Mouse (Mus musculus): ENCODE results near the gene Lrrc8c. TPM values are rescaled to one million over a fixed set of nuclear protein-coding genes. Genes with fewer than 3 reads are reported as not detected.

Lrrc8c gene
- polyA plus RNA-seq, 1 experiment, result 8.5 TPM

- DNase-seq (ENCODE audit: extremely low spot score in 1 of 2, low spot score in 1 of 2), result no peak
Observed at GRCm38 (mm10) chr5:105500132-105501121, 18.8 kb upstream of the Lrrc8c start.

GRCm38 (mm10) chr5:105501136-105501535 lies 18.1 kb upstream of the Lrrc8c start:
- no peak for DNase-seq (ENCODE audit: extremely low spot score in 1 of 2, low spot score in 1 of 2)

- no peak for DNase-seq (ENCODE audit: extremely low spot score in 1 of 2, low spot score in 1 of 2)
Observed at GRCm38 (mm10) chr5:105508813-105509212, 10.4 kb upstream of the Lrrc8c start.

GRCm38 (mm10) chr5:105512297-105512696 lies 6.9 kb upstream of the Lrrc8c start:
- no peak for DNase-seq (ENCODE audit: extremely low spot score in 1 of 2, low spot score in 1 of 2)

- no peak for DNase-seq (ENCODE audit: extremely low spot score in 1 of 2, low spot score in 1 of 2)
Observed at GRCm38 (mm10) chr5:105515532-105515931, 3.7 kb upstream of the Lrrc8c start.

GRCm38 (mm10) chr5:105516290-105516689 lies 2.9 kb upstream of the Lrrc8c start:
- no peak for DNase-seq (ENCODE audit: extremely low spot score in 1 of 2, low spot score in 1 of 2)

GRCm38 (mm10) chr5:105517992-105518625 lies 1.1 kb upstream of the Lrrc8c start:
- no peak for DNase-seq (ENCODE audit: extremely low spot score in 1 of 2, low spot score in 1 of 2)

- DNase-seq (ENCODE audit: extremely low spot score in 1 of 2, low spot score in 1 of 2), result peak; percentile 23 to 36
Observed at GRCm38 (mm10) chr5:105518626-105519095, 527 bp upstream of the Lrrc8c start.

GRCm38 (mm10) chr5:105519976-105520300 lies 750 bp downstream of the Lrrc8c start:
- DNase-seq (ENCODE audit: extremely low spot score in 1 of 2, low spot score in 1 of 2), result peak in 1 of 2 experiments; percentile 28

- no peak for DNase-seq (ENCODE audit: extremely low spot score in 1 of 2, low spot score in 1 of 2)
Observed at GRCm38 (mm10) chr5:105520442-105520965, 1.3 kb downstream of the Lrrc8c start.

GRCm38 (mm10) chr5:105523452-105523851 lies 4.3 kb downstream of the Lrrc8c start:
- no peak for DNase-seq (ENCODE audit: extremely low spot score in 1 of 2, low spot score in 1 of 2)

- DNase-seq (ENCODE audit: extremely low spot score in 1 of 2, low spot score in 1 of 2), result no peak
Observed at GRCm38 (mm10) chr5:105525004-105525403, 5.8 kb downstream of the Lrrc8c start.

- DNase-seq (ENCODE audit: extremely low spot score in 1 of 2, low spot score in 1 of 2), result no peak
Observed at GRCm38 (mm10) chr5:105526107-105526645, 7.0 kb downstream of the Lrrc8c start.

- DNase-seq (ENCODE audit: extremely low spot score in 1 of 2, low spot score in 1 of 2), result no peak
Observed at GRCm38 (mm10) chr5:105526766-105527165, 7.6 kb downstream of the Lrrc8c start.

GRCm38 (mm10) chr5:105527477-105528331 lies 8.5 kb downstream of the Lrrc8c start:
- no peak for DNase-seq (ENCODE audit: extremely low spot score in 1 of 2, low spot score in 1 of 2)

GRCm38 (mm10) chr5:105530576-105530975 lies 11.4 kb downstream of the Lrrc8c start:
- DNase-seq (ENCODE audit: extremely low spot score in 1 of 2, low spot score in 1 of 2), result no peak

- no peak for DNase-seq (ENCODE audit: extremely low spot score in 1 of 2, low spot score in 1 of 2)
Observed at GRCm38 (mm10) chr5:105535186-105535585, 16.0 kb downstream of the Lrrc8c start.

- DNase-seq (ENCODE audit: extremely low spot score in 1 of 2, low spot score in 1 of 2), result no peak
Observed at GRCm38 (mm10) chr5:105536172-105536571, 17.0 kb downstream of the Lrrc8c start.

GRCm38 (mm10) chr5:105537101-105537723 lies 18.0 kb downstream of the Lrrc8c start:
- DNase-seq (ENCODE audit: extremely low spot score in 1 of 2, low spot score in 1 of 2), result no peak

GRCm38 (mm10) chr5:105541051-105541450 lies 21.9 kb downstream of the Lrrc8c start:
- DNase-seq (ENCODE audit: extremely low spot score in 1 of 2, low spot score in 1 of 2), result no peak
